Comparison of ENCODE assay signal across 24 mouse cellular contexts in the genomic region with DNA sequence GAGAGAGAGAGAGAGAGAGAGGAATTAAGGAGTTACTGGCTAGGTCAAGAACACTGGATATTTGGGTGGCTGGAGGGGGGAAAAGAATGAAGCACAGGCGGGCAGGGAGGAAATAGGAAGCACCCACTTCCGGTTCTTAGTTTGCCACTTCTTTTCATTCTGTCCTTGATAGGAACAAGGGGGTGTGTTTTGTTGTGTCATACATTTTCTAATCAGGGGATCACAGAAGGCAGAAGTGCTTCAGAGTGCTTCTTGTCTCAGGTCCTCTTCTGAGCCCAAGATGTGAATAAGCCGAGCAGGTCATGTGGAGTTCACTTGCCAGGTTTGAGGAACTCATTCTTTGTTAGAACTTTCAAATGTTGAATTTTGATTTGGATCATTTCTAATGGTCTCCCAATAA.
"Had no signal": no experiment of that assay in that cellular context is flagged by ENCODE, and none has a peak within 500 bp of the region (broad histone marks: within the 10 kb centered on the region; RNA-seq: fewer than 3 reads in every experiment).

No protein-coding gene starts in this region.

- DNase-seq: gastrocnemius, adult 2 months; gastrocnemius, postnatal 10 days; gastrocnemius, postnatal 25 days; heart, postnatal 10 days; heart, postnatal 36 days; kidney, adult 11 months; kidney, adult 2 months; kidney, adult 9 months; kidney, postnatal 14 days; kidney, postnatal 36 days; layer of hippocampus, postnatal 36 days; left cerebral cortex, postnatal 4 days had no signal

- H3K9ac ChIP-seq: heart, embryonic 12.5 days; hindbrain, embryonic 13.5 days; hindbrain, embryonic 15.5 days; kidney, embryonic 15.5 days; limb, embryonic 13.5 days; limb, embryonic 15.5 days; liver, embryonic 12.5 days; liver, embryonic 14.5 days had no signal

- H3K4me2 ChIP-seq: heart, embryonic 12.5 days; hindbrain, embryonic 13.5 days; hindbrain, embryonic 15.5 days; kidney, embryonic 15.5 days; limb, embryonic 13.5 days; limb, embryonic 15.5 days; liver, embryonic 12.5 days had no signal

- ATAC-seq: hindbrain, postnatal 0 days; intestine, embryonic 16.5 days; liver, embryonic 12.5 days had no signal

- H3K4me1 ChIP-seq: heart, embryonic 12.5 days; hindbrain, embryonic 13.5 days; hindbrain, embryonic 15.5 days; kidney, embryonic 15.5 days; limb, embryonic 13.5 days; limb, embryonic 15.5 days; liver, embryonic 12.5 days had no signal

- H3K27ac ChIP-seq: gastrocnemius, adult 2 months; heart, embryonic 10.5 days; hindbrain, embryonic 13.5 days; hindbrain, embryonic 15.5 days; hindbrain, postnatal 0 days; kidney, embryonic 15.5 days; kidney, postnatal 0 days; limb, embryonic 13.5 days; limb, embryonic 15.5 days; liver, embryonic 12.5 days; liver, embryonic 14.5 days had no signal

- H3K4me3 ChIP-seq: gastrocnemius, adult 2 months; heart, embryonic 10.5 days; heart, embryonic 12.5 days; hindbrain, embryonic 13.5 days; hindbrain, embryonic 15.5 days; kidney, embryonic 15.5 days; limb, embryonic 13.5 days; limb, embryonic 15.5 days; liver, embryonic 12.5 days had no signal

- H3K36me3 ChIP-seq: heart, embryonic 10.5 days; heart, embryonic 12.5 days; hindbrain, embryonic 13.5 days; hindbrain, embryonic 15.5 days; kidney, embryonic 15.5 days; limb, embryonic 13.5 days; limb, embryonic 15.5 days; liver, embryonic 12.5 days had no signal

- H3K9me3 ChIP-seq: heart, embryonic 10.5 days; heart, embryonic 12.5 days; hindbrain, embryonic 13.5 days; hindbrain, embryonic 15.5 days; kidney, embryonic 15.5 days; limb, embryonic 13.5 days; limb, embryonic 15.5 days; liver, embryonic 12.5 days had no signal

- H3K27me3 ChIP-seq: heart, embryonic 12.5 days; hindbrain, embryonic 13.5 days; hindbrain, embryonic 15.5 days; kidney, embryonic 15.5 days; limb, embryonic 13.5 days; limb, embryonic 15.5 days; liver, embryonic 12.5 days had no signal
